Mouse (Mus musculus): ENCODE data around the gene Rad50. TPM values are rescaled to one million over a fixed set of nuclear protein-coding genes. Genes with fewer than 3 reads are reported as not detected.
A peak's percentile ranks its signal among the peaks of the same experiment; 100 is the strongest.

Rad50 gene
- polyA plus RNA-seq, 1 experiment from 2014 or later, result 12.4 TPM

DNA sequence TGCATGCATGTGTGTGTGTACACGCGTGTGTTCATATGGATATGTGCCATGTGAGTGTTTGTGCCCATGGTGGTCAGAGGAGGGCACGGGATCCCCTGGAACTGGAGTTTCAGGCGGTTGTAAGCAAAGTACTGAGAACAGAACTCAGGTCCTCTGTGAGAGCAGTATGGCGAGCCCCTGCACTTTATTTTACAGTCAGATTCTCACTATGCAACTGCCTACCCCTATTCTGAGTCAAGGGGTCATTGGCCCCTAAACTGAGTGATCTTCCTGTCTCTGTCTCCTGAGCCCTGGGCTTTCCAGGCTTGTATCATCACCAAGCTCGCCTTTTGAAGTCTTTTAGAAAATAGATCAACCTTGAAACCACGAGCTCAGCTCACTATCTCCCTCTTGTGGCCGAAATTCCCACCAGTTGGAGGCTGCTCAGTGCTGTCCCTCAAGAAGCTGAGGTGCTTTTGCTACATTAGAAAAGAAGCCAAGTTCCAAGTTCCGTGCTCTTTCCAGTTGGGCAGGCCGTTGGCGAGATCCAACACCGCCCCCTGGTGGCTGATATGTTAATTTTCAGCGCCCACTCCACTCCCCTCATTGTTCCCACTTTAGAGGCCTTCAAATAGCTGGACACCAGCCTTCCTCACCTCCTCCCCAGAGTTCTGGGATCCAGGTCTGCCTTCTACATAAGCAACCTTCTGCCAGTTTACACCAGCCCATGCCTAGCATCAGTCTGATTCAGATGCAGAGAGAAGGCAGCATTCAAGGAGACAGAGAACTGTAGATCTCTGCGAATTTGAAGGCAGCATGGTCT lies 29.9 kb upstream of the Rad50 start:
- no peaks in the 10 kb centered on the region for H3K27me3 ChIP-seq (ENCODE audit: control insufficient read depth, insufficient read depth, low read depth, low read length)
- no peaks in the 10 kb centered on the region for H3K36me3 ChIP-seq (ENCODE audit: control insufficient read depth, insufficient read depth)
- H3K27ac ChIP-seq (ENCODE audit: low read length), result no peak overlapping the region
- ATAC-seq (ENCODE audit: low read depth), result peak; percentile 48; the same call in 1 of the 2 replicates
- H3K9me3 ChIP-seq (replicated peaks; ENCODE audit: control insufficient read depth, low read length), result no peaks in the 10 kb centered on the region
- H3K9ac ChIP-seq (ENCODE audit: low read depth, low read length), result no peak overlapping the region
- no peaks in the 10 kb centered on the region for H3K4me1 ChIP-seq (ENCODE audit: control insufficient read depth, low read depth, low read length)
- H3K4me2 ChIP-seq (ENCODE audit: low read depth, low read length), result no peak overlapping the region
- H3K4me3 ChIP-seq (ENCODE audit: low read depth, low read length), result no peak overlapping the region
- 36% methylated on average over 14 of the region's 14 CpGs for WGBS (ENCODE audit: insufficient replicate concordance)

DNA sequence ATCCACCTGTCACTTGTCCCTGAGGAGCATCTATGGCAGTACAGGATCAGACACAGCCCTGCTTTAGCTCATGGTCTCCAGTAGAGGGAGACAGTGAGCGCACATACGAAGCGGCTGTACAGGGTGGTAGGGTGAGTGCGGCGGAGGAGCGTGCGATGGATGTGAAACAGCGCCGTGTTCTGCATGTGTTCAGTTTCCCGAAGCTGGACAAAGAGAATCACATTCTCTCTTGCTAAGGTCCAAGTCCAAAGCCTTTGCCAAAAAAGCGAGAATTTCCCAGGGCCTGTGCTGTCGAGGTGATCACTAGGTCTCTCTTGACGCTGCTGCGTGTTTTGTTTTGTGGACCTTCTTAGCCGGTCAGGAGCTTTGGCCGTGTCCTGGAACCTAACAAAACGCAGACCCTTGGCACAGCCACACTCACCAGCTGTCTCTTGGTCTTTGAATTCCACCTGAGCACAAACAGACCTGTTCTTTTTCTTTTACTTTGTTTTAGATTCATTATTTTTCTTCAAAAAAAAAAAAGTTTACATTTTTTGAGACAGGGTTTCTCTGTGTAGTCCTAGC lies 28.6 kb upstream of the Rad50 start:
- WGBS (ENCODE audit: insufficient replicate concordance), result 27% methylated on average over 17 of the region's 17 CpGs
- Histone ChIP-seq H3K27me3 (ENCODE audit: control insufficient read depth, insufficient read depth, low read depth, low read length) (no peaks in the 10 kb centered on the region), H3K4me1 (ENCODE audit: control insufficient read depth, low read depth, low read length) (no peaks in the 10 kb centered on the region), H3K9ac (ENCODE audit: low read depth, low read length) (no peak overlapping the region), H3K4me2 (ENCODE audit: low read depth, low read length) (peak overlapping the region; percentile 34; the same call in 1 of the 2 replicates), H3K4me3 (ENCODE audit: low read depth, low read length) (peak overlapping the region; percentile 9), H3K36me3 (ENCODE audit: control insufficient read depth, insufficient read depth) (no peaks in the 10 kb centered on the region), H3K27ac (ENCODE audit: low read length) (no peak overlapping the region), H3K9me3 (replicated peaks; ENCODE audit: control insufficient read depth, low read length) (no peaks in the 10 kb centered on the region)
- ATAC-seq (ENCODE audit: low read depth), result peak; percentile 71

GRCm38 (mm10) chr11:53734970-53735681 lies 28.0 kb upstream of the Rad50 start:
- ATAC-seq (ENCODE audit: low read depth), result no peak
- Histone ChIP-seq H3K36me3 (ENCODE audit: control insufficient read depth, insufficient read depth) (no peaks in the 10 kb centered on the region), H3K4me1 (ENCODE audit: control insufficient read depth, low read depth, low read length) (no peaks in the 10 kb centered on the region), H3K4me2 (ENCODE audit: low read depth, low read length) (0 out of 2 replicates have a peak overlapping the region, but pooled peaks have one; percentile 34), H3K27me3 (ENCODE audit: control insufficient read depth, insufficient read depth, low read depth, low read length) (no peaks in the 10 kb centered on the region), H3K9me3 (replicated peaks; ENCODE audit: control insufficient read depth, low read length) (no peaks in the 10 kb centered on the region), H3K27ac (ENCODE audit: low read length) (no peak overlapping the region), H3K4me3 (ENCODE audit: low read depth, low read length) (no peak overlapping the region), H3K9ac (ENCODE audit: low read depth, low read length) (no peak overlapping the region)
- 48% methylated on average over 18 of the region's 18 CpGs for WGBS (ENCODE audit: insufficient replicate concordance)

DNA sequence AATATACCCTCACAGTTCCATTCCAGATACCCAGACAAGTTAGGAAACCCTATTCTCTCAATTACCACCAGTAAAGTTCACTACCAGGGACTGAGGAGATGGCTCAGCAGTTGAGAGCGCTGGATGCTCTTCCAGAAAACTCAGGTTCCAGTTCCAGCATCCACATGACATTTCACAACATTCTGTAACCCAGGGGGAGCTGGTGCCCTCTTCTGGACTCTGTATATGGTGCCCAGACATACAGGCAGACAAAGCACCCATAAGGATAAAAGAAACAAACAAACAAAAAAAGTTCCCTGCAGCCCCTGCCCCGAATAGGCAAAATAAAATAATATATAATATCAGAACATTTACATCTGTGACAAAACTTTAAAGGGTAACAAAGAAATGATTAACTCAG lies 27.3 kb upstream of the Rad50 start:
- WGBS (ENCODE audit: insufficient replicate concordance), result 58% methylated on average over 2 of the region's 2 CpGs
- ATAC-seq (ENCODE audit: low read depth), result no peak
- Histone ChIP-seq H3K27ac (ENCODE audit: low read length) (no peak overlapping the region), H3K4me2 (ENCODE audit: low read depth, low read length) (no peak overlapping the region), H3K27me3 (ENCODE audit: control insufficient read depth, insufficient read depth, low read depth, low read length) (no peaks in the 10 kb centered on the region), H3K9ac (ENCODE audit: low read depth, low read length) (no peak overlapping the region), H3K4me3 (ENCODE audit: low read depth, low read length) (no peak overlapping the region), H3K36me3 (ENCODE audit: control insufficient read depth, insufficient read depth) (no peaks in the 10 kb centered on the region), H3K4me1 (ENCODE audit: control insufficient read depth, low read depth, low read length) (no peaks in the 10 kb centered on the region), H3K9me3 (replicated peaks; ENCODE audit: control insufficient read depth, low read length) (no peaks in the 10 kb centered on the region)

DNA sequence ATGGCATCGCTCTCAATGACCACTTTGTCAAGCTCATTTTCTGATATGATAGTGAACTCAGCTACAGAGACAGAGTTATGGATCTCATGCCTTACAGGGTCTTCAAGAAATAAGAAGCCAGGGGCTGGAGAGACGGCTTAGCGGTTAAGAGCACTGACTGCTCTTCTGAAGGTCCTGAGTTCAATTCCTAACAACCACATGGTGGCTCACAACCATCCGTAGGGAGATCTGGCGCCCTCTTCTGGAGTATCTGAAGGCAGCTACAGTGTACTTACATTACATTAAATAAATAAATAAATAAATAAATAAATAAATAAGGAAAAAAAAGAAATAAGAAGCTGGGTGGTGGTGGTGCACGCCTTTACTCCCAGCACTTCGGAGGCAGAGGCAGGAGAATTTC lies 26.7 kb upstream of the Rad50 start:
- H3K4me2 ChIP-seq (ENCODE audit: low read depth, low read length), result no peak overlapping the region
- WGBS (ENCODE audit: insufficient replicate concordance), result 76% methylated on average over 7 of the region's 7 CpGs

GRCm38 (mm10) chr11:53732244-53732643 lies 25.1 kb upstream of the Rad50 start:
- ATAC-seq (ENCODE audit: low read depth), result no peak
- Histone ChIP-seq H3K4me2 (ENCODE audit: low read depth, low read length) (no peak overlapping the region), H3K9ac (ENCODE audit: low read depth, low read length) (no peak overlapping the region), H3K9me3 (replicated peaks; ENCODE audit: control insufficient read depth, low read length) (no peaks in the 10 kb centered on the region), H3K4me1 (ENCODE audit: control insufficient read depth, low read depth, low read length) (no peaks in the 10 kb centered on the region), H3K4me3 (ENCODE audit: low read depth, low read length) (no peak overlapping the region), H3K36me3 (ENCODE audit: control insufficient read depth, insufficient read depth) (no peaks in the 10 kb centered on the region), H3K27me3 (ENCODE audit: control insufficient read depth, insufficient read depth, low read depth, low read length) (no peaks in the 10 kb centered on the region), H3K27ac (ENCODE audit: low read length) (no peak overlapping the region)
- 48% methylated on average over 8 of the region's 8 CpGs for WGBS (ENCODE audit: insufficient replicate concordance)

More for the DNA sequence above, 26.7 kb upstream of the Rad50 start:
- no peaks in the 10 kb centered on the region for H3K27me3 ChIP-seq (ENCODE audit: control insufficient read depth, insufficient read depth, low read depth, low read length)
- no peak overlapping the region for H3K27ac ChIP-seq (ENCODE audit: low read length)
- H3K9ac ChIP-seq (ENCODE audit: low read depth, low read length), result no peak overlapping the region
- no peaks in the 10 kb centered on the region for H3K4me1 ChIP-seq (ENCODE audit: control insufficient read depth, low read depth, low read length)
- ATAC-seq (ENCODE audit: low read depth), result no peak
- no peaks in the 10 kb centered on the region for H3K36me3 ChIP-seq (ENCODE audit: control insufficient read depth, insufficient read depth)
- H3K4me3 ChIP-seq (ENCODE audit: low read depth, low read length), result no peak overlapping the region
- H3K9me3 ChIP-seq (replicated peaks; ENCODE audit: control insufficient read depth, low read length), result no peaks in the 10 kb centered on the region

GRCm38 (mm10) chr11:53731457-53731856 lies 24.3 kb upstream of the Rad50 start:
- 80% methylated on average over 7 of the region's 7 CpGs for WGBS (ENCODE audit: insufficient replicate concordance)
- Histone ChIP-seq H3K27me3 (ENCODE audit: control insufficient read depth, insufficient read depth, low read depth, low read length) (no peaks in the 10 kb centered on the region), H3K36me3 (ENCODE audit: control insufficient read depth, insufficient read depth) (no peaks in the 10 kb centered on the region), H3K9me3 (replicated peaks; ENCODE audit: control insufficient read depth, low read length) (no peaks in the 10 kb centered on the region), H3K27ac (ENCODE audit: low read length) (no peak overlapping the region), H3K4me2 (ENCODE audit: low read depth, low read length) (no peak overlapping the region), H3K4me1 (ENCODE audit: control insufficient read depth, low read depth, low read length) (no peaks in the 10 kb centered on the region), H3K4me3 (ENCODE audit: low read depth, low read length) (no peak overlapping the region), H3K9ac (ENCODE audit: low read depth, low read length) (no peak overlapping the region)
- ATAC-seq (ENCODE audit: low read depth), result no peak

DNA sequence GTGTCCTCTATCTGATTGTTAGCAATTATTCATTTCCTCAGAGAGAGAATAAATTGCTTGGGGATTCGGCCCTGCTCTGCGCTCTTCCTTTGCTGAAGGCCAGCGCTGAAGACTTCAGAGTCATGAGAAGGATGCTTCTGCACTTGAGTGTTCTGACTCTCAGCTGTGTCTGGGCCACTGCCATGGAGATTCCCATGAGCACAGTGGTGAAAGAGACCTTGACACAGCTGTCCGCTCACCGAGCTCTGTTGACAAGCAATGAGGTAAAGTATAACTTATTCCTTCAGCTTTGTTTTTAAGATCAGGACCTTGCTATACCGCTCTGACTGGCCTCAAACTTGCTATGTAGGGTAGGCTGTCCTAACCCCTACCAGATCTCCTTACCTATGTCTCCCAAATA lies 13.6 kb upstream of the Rad50 start, which contains the start of gene Il5:
Gene Il5, plus strand, starts transcription at position 80 of the 400 bp plus-strand sequence.
- no peaks in the 10 kb centered on the region for H3K27me3 ChIP-seq (ENCODE audit: control insufficient read depth, insufficient read depth, low read depth, low read length)
- no peaks in the 10 kb centered on the region for H3K4me1 ChIP-seq (ENCODE audit: control insufficient read depth, low read depth, low read length)
- H3K4me3 ChIP-seq (ENCODE audit: low read depth, low read length), result no peak within 1 kb of the TSS
- H3K9me3 ChIP-seq (replicated peaks; ENCODE audit: control insufficient read depth, low read length), result no peaks in the 10 kb centered on the region
- 78% methylated on average over 6 of the region's 6 CpGs for WGBS (ENCODE audit: insufficient replicate concordance)
- H3K4me2 ChIP-seq (ENCODE audit: low read depth, low read length), result no peak within 1 kb of the TSS
- H3K9ac ChIP-seq (ENCODE audit: low read depth, low read length), result no peak within 1 kb of the TSS
- no peaks in the 10 kb centered on the region for H3K36me3 ChIP-seq (ENCODE audit: control insufficient read depth, insufficient read depth)
- H3K27ac ChIP-seq (ENCODE audit: low read length), result no peak within 1 kb of the TSS
- ATAC-seq (ENCODE audit: low read depth), result no peak

DNA sequence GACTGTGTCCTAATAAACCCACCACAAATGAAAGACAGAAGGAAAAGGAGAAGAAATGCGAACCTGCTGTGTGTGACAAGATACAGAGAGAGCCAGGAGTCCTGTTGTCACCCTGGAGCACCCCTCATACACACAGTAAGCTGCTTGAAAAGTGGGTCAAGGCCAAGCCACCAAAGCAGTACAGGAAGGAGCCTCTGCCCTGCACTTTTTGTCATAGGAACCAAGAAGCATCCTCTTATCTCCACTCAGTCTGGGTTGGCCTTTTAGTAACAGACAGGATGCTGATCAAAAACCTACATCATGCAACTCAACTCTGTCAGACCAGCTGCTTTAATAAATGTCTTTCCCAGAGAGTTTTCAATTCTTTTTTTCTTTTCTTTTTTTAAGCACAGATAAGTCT lies 12.6 kb upstream of the Rad50 start:
- WGBS (ENCODE audit: insufficient replicate concordance), result 63% methylated on average over 1 of the region's 1 CpGs
- no peaks in the 10 kb centered on the region for H3K4me1 ChIP-seq (ENCODE audit: control insufficient read depth, low read depth, low read length)
- H3K4me3 ChIP-seq (ENCODE audit: low read depth, low read length), result no peak overlapping the region
- H3K27ac ChIP-seq (ENCODE audit: low read length), result no peak overlapping the region
- H3K36me3 ChIP-seq (ENCODE audit: control insufficient read depth, insufficient read depth), result no peaks in the 10 kb centered on the region
- no peak overlapping the region for H3K9ac ChIP-seq (ENCODE audit: low read depth, low read length)
- no peak for ATAC-seq (ENCODE audit: low read depth)
- no peak overlapping the region for H3K4me2 ChIP-seq (ENCODE audit: low read depth, low read length)
- no peaks in the 10 kb centered on the region for H3K27me3 ChIP-seq (ENCODE audit: control insufficient read depth, insufficient read depth, low read depth, low read length)
- no peaks in the 10 kb centered on the region for H3K9me3 ChIP-seq (replicated peaks; ENCODE audit: control insufficient read depth, low read length)
